Mouse (Mus musculus): Measurements from ENCODE around the gene Sec14l5. TPM values are rescaled to one million over a fixed set of nuclear protein-coding genes. Genes with fewer than 3 reads are reported as not detected.

Gene Sec14l5
- polyA plus RNA-seq, 1 experiment, result not detected

- no peak overlapping the region for H3K27ac ChIP-seq (ENCODE audit: insufficient read depth, low read depth, low read length)
- H3K4me1 ChIP-seq (ENCODE audit: control insufficient read depth, insufficient read depth, low read length), result peaks cover 23% of the 10 kb centered on the region
- no peak overlapping the region for H3K4me3 ChIP-seq (ENCODE audit: insufficient read depth, low read depth, low read length)
- 28% methylated on average over 4 of the region's 4 CpGs for WGBS
- TF ChIP-seq CTCF (IDR thresholded peaks at IDR 0.05; ENCODE audit: insufficient read depth, low read depth, low read length) (no peak), POLR2A (IDR thresholded peaks at IDR 0.05; ENCODE audit: insufficient read depth, low read depth, low read length) (no peak)
Measured at GRCm38 (mm10) chr16:5130766-5131165, 16.1 kb upstream of the Sec14l5 start.

DNA sequence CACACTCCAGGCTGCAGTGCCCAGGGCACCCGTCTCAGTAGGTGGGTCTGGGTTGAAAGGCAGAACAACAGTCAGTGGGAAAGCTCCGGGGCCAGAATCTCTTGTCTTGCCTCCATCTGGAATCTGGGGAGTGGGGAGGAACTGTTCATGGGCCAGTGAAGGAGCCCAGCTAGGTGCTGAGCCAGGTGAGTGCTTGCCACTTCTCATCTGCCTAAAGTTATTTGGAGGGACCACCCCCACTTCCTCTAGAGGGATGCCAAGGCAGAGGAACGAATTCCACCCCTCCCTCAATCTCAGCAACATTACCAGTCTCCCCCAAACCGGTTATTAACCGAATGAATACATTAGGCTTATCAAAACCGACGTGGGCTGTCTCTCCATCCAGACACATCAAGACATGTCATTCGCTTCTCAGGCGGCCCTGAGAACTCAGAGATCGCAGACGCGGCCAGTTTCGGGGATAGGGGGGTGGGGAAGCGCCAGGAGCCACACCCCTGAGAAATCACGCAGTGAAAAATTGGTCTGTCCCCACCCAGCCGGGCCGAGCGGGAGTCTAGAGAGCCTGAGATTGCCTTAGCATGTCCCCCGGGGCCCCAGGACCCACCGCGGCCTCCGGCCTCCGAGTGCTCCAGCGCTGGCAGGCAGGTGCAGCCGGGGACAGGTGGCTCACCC, 15.5 kb upstream of the Sec14l5 start:
- Histone ChIP-seq H3K4me3 (ENCODE audit: insufficient read depth, low read depth, low read length) (no peak overlapping the region), H3K27ac (ENCODE audit: insufficient read depth, low read depth, low read length) (no peak overlapping the region), H3K4me1 (ENCODE audit: control insufficient read depth, insufficient read depth, low read length) (peaks cover 29% of the 10 kb centered on the region)
- WGBS, result 7% methylated on average over 25 of the region's 25 CpGs
- TF ChIP-seq POLR2A (IDR thresholded peaks at IDR 0.05; ENCODE audit: insufficient read depth, low read depth, low read length) (no peak), CTCF (IDR thresholded peaks at IDR 0.05; ENCODE audit: insufficient read depth, low read depth, low read length) (no peak)

GRCm38 (mm10) chr16:5132401-5132801, 14.5 kb upstream of the Sec14l5 start, which contains the start of gene Ppl:
TSS of gene Ppl (minus strand) at chr16:5132421.
- no peak for TF ChIP-seq CTCF (IDR thresholded peaks at IDR 0.05; ENCODE audit: insufficient read depth, low read depth, low read length)
- Histone ChIP-seq H3K27ac (ENCODE audit: insufficient read depth, low read depth, low read length) (no peak within 1 kb of the TSS), H3K4me1 (ENCODE audit: control insufficient read depth, insufficient read depth, low read length) (peaks cover 32% of the 10 kb centered on the region), H3K4me3 (ENCODE audit: insufficient read depth, low read depth, low read length) (peak within 1 kb of the TSS; percentile 22)
- WGBS, result 3% methylated on average over 32 of the region's 39 CpGs

DNA sequence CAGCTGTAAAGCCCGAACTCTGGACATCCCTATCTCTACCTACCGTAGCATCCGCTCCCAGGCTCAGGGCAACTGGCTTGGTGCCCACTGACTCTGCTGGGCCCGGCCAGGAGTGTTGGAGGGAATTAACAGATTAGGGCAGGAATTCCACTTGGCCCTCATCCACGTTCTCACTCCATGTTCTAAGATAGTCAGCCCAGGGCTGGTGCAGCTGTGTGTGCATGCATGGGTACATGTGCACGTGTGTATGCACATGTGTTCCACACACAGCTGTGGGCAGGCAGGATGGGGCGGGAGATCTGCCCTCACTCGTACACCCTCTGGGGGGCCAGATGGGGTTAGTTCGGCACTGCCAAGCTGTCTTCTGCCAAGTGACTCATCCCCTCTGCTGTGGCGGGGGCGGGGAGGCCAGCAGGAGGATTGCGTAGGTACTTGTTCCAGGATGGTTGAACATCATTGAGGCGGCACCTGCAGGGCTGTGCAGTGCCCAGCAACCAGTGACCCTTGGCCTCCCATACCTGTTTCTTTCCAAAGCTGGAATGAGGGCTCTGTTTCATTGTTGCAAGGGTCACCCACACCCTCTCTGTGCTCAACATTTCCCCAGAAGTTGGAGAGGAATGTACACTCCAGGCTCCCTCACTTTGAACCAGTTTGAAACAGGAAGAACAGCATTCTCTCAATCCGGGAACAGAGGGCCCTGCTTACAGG, 12.1 kb upstream of the Sec14l5 start:
- no peak overlapping the region for H3K27ac ChIP-seq (ENCODE audit: insufficient read depth, low read depth, low read length)
- 61% methylated on average over 14 of the region's 14 CpGs for WGBS
- H3K4me1 ChIP-seq (ENCODE audit: control insufficient read depth, insufficient read depth, low read length), result peaks cover 32% of the 10 kb centered on the region
- TF ChIP-seq POLR2A (IDR thresholded peaks at IDR 0.05; ENCODE audit: insufficient read depth, low read depth, low read length), result no peak
- TF ChIP-seq CTCF (IDR thresholded peaks at IDR 0.05; ENCODE audit: insufficient read depth, low read depth, low read length), result no peak
- H3K4me3 ChIP-seq (ENCODE audit: insufficient read depth, low read depth, low read length), result no peak overlapping the region

GRCm38 (mm10) chr16:5135551-5136261, 11.2 kb upstream of the Sec14l5 start:
- WGBS, result 55% methylated on average over 8 of the region's 8 CpGs
- Histone ChIP-seq H3K4me3 (ENCODE audit: insufficient read depth, low read depth, low read length) (no peak overlapping the region), H3K4me1 (ENCODE audit: control insufficient read depth, insufficient read depth, low read length) (peaks cover 32% of the 10 kb centered on the region), H3K27ac (ENCODE audit: insufficient read depth, low read depth, low read length) (no peak overlapping the region)
- no peak for TF ChIP-seq POLR2A (IDR thresholded peaks at IDR 0.05; ENCODE audit: insufficient read depth, low read depth, low read length)
- TF ChIP-seq CTCF (IDR thresholded peaks at IDR 0.05; ENCODE audit: insufficient read depth, low read depth, low read length), result no peak

GRCm38 (mm10) chr16:5136505-5136904, 10.4 kb upstream of the Sec14l5 start:
- TF ChIP-seq CTCF (IDR thresholded peaks at IDR 0.05; ENCODE audit: insufficient read depth, low read depth, low read length), result no peak
- no peak for TF ChIP-seq POLR2A (IDR thresholded peaks at IDR 0.05; ENCODE audit: insufficient read depth, low read depth, low read length)
- Histone ChIP-seq H3K27ac (ENCODE audit: insufficient read depth, low read depth, low read length) (no peak overlapping the region), H3K4me1 (ENCODE audit: control insufficient read depth, insufficient read depth, low read length) (peaks cover 31% of the 10 kb centered on the region), H3K4me3 (ENCODE audit: insufficient read depth, low read depth, low read length) (no peak overlapping the region)
- WGBS, result 53% methylated on average over 4 of the region's 4 CpGs

GRCm38 (mm10) chr16:5137006-5137540, 9.8 kb upstream of the Sec14l5 start:
- TF ChIP-seq POLR2A (IDR thresholded peaks at IDR 0.05; ENCODE audit: insufficient read depth, low read depth, low read length) (no peak), CTCF (IDR thresholded peaks at IDR 0.05; ENCODE audit: insufficient read depth, low read depth, low read length) (no peak)
- WGBS, result 87% methylated on average over 12 of the region's 12 CpGs
- Histone ChIP-seq H3K4me3 (ENCODE audit: insufficient read depth, low read depth, low read length) (no peak overlapping the region), H3K27ac (ENCODE audit: insufficient read depth, low read depth, low read length) (no peak overlapping the region), H3K4me1 (ENCODE audit: control insufficient read depth, insufficient read depth, low read length) (peaks cover 25% of the 10 kb centered on the region)

DNA sequence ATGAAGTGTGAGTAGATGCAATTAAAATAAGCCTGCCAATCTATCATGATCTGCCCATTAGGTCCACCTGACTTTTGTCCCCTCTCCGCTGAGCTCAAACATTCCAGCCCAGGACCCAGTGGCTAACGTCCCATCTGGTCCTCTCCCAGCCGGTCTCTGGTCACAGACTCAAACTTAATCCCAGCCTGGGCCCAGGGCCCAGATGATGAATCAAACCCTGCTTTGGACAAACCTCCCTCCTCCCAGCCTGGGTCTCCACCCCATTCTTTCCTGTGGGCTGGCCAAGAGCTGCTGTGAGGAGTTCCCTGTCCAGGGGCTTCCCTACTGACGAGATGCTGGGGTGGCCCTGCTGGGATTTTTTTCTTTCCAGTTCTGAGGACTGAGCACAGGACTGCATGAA, 7.2 kb upstream of the Sec14l5 start:
- 55% methylated on average over 4 of the region's 4 CpGs for WGBS
- Histone ChIP-seq H3K4me1 (ENCODE audit: control insufficient read depth, insufficient read depth, low read length) (peaks cover 13% of the 10 kb centered on the region), H3K4me3 (ENCODE audit: insufficient read depth, low read depth, low read length) (no peak overlapping the region), H3K27ac (ENCODE audit: insufficient read depth, low read depth, low read length) (no peak overlapping the region)
- TF ChIP-seq CTCF (IDR thresholded peaks at IDR 0.05; ENCODE audit: insufficient read depth, low read depth, low read length) (no peak), POLR2A (IDR thresholded peaks at IDR 0.05; ENCODE audit: insufficient read depth, low read depth, low read length) (no peak)

- Histone ChIP-seq H3K4me1 (ENCODE audit: control insufficient read depth, insufficient read depth, low read length) (peaks cover 13% of the 10 kb centered on the region), H3K27ac (ENCODE audit: insufficient read depth, low read depth, low read length) (no peak overlapping the region), H3K4me3 (ENCODE audit: insufficient read depth, low read depth, low read length) (no peak overlapping the region)
- TF ChIP-seq CTCF (IDR thresholded peaks at IDR 0.05; ENCODE audit: insufficient read depth, low read depth, low read length), result no peak
- TF ChIP-seq POLR2A (IDR thresholded peaks at IDR 0.05; ENCODE audit: insufficient read depth, low read depth, low read length), result no peak
- under 1% methylated on average over 7 of the region's 7 CpGs for WGBS
Measured at GRCm38 (mm10) chr16:5145570-5145969, 1.3 kb upstream of the Sec14l5 start.

Data from olfactory bulb, adult 2 months (tissue).